Mouse (Mus musculus) stomach, postnatal 0 days (tissue): ENCODE measurements around the gene Tm9sf3. TPM values are rescaled to one million over a fixed set of nuclear protein-coding genes. Genes with fewer than 3 reads are reported as not detected.

Experiments
- ATAC-seq: fragments of 200-750 bp; cut with Nextera tagmentation; 2 replicates; pipeline ENCODE4 v1.8.0; 2017; ENCODE audit not compliant: low FRiP score, low TSS enrichment
- DNase-seq: peaks from one replicate; pipeline ENCODE4 v3.0.0-alpha.2; 2016; ENCODE audit warnings: low spot score
- H3K27ac ChIP-seq: fragments of 300-500 bp; sonication (generic); replicated peaks from 2 replicates; pipeline ENCODE4 v1.5.1; 2014; ENCODE audit warnings: mild to moderate bottlenecking, control low read depth
- H3K27me3 ChIP-seq: fragments of 300-500 bp; sonication (generic); 2 replicates; pipeline ENCODE4 v1.6.1; 2014; ENCODE audit warnings: low read length; ENCODE audit not compliant: control insufficient read depth, insufficient read depth
- H3K36me3 ChIP-seq: fragments of 300-500 bp; sonication (generic); 2 replicates; pipeline ENCODE4 v1.6.1; 2014; ENCODE audit warnings: low read length, mixed read lengths; ENCODE audit not compliant: control insufficient read depth, insufficient read depth
- H3K4me1 ChIP-seq: fragments of 300-500 bp; sonication (generic); replicated peaks from 2 replicates; pipeline ENCODE4 v1.6.1; 2014; ENCODE audit warnings: antibody characterized with exemption; ENCODE audit not compliant: control insufficient read depth, insufficient read depth
- H3K4me2 ChIP-seq: fragments of 300-500 bp; sonication (generic); replicated peaks from 2 replicates; pipeline ENCODE4 v1.6.1; 2014; ENCODE audit warnings: low read depth, mild to moderate bottlenecking, control low read depth, moderate library complexity
- H3K4me3 ChIP-seq: fragments of 300-500 bp; sonication (generic); 2 replicates; pipeline ENCODE4 v1.5.1; 2014; ENCODE audit warnings: low read depth, low read length, control low read depth
- H3K9ac ChIP-seq: fragments of 300-500 bp; sonication (generic); 2 replicates; pipeline ENCODE4 v1.6.1; 2014; ENCODE audit warnings: mild to moderate bottlenecking, low read length, control low read depth, mixed read lengths
- H3K9me3 ChIP-seq: fragments of 300-500 bp; sonication (generic); 2 replicates; pipeline ENCODE4 v1.6.1; 2016; ENCODE audit warnings: low read length; ENCODE audit not compliant: control insufficient read depth
- CTCF ChIP-seq: IDR thresholded peaks from 2 replicates; pipeline ENCODE4 v1.5.1; 2016; ENCODE audit warnings: antibody characterized with exemption, low read depth, mild to moderate bottlenecking, moderate library complexity
- EP300 ChIP-seq: optimal IDR thresholded peaks from 2 replicates; pipeline ENCODE3; 2016; ENCODE audit warnings: antibody characterized with exemption
- WGBS: fragments of 180-500 bp; shearing (Covaris S2); extraction: QIAGEN DNeasy Blood & Tissue Kit; methylation state at CpG from one replicate; pipeline ENCODE4 v1.1.7; 2014; 5-methylcytosine and 5-hydroxymethylcytosine counted together
- polyA plus RNA-seq: library from polyadenylated mRNA; unstranded; fragments of >200 nt; fragmentation: Nextera tagmentation; extraction: Ambion mirVana; gene quantifications from 2 replicates; pipeline ENCODE4 v1.2.1, GENCODE M21; 2015

Gene Tm9sf3
- polyA plus RNA-seq, 1 experiment from 2014 or later = 138 TPM

- no peak overlapping the region for H3K9ac ChIP-seq
- no peak overlapping the region for H3K4me2 ChIP-seq
- no peaks in the 10 kb centered on the region for H3K36me3 ChIP-seq
- ATAC-seq (no peak), DNase-seq (no peak)
- no peaks in the 10 kb centered on the region for H3K9me3 ChIP-seq
- TF ChIP-seq CTCF = no peak
- no peak for TF ChIP-seq EP300
- WGBS = 73% methylated on average over 6 of the region's 6 CpGs
- H3K27me3 ChIP-seq = no peaks in the 10 kb centered on the region
- no peak overlapping the region for H3K27ac ChIP-seq
- no peak overlapping the region for H3K4me3 ChIP-seq
- H3K4me1 ChIP-seq = no peaks in the 10 kb centered on the region
Observed at GRCm38 (mm10) chr19:41259256-41259655, 4.5 kb downstream of the Tm9sf3 start.

GRCm38 (mm10) chr19:41258707-41259106 lies 5.1 kb downstream of the Tm9sf3 start:
- Histone ChIP-seq H3K27ac (no peak overlapping the region), H3K4me3 (no peak overlapping the region), H3K36me3 (no peaks in the 10 kb centered on the region), H3K9me3 (no peaks in the 10 kb centered on the region), H3K27me3 (no peaks in the 10 kb centered on the region), H3K4me1 (no peaks in the 10 kb centered on the region), H3K9ac (no peak overlapping the region), H3K4me2 (no peak overlapping the region)
- TF ChIP-seq CTCF (peak; percentile 67), EP300 (no peak)
- 40% methylated on average over 2 of the region's 2 CpGs for WGBS
- DNase-seq (peak; percentile 51), ATAC-seq (no peak)

GRCm38 (mm10) chr19:41254584-41254983 lies 9.2 kb downstream of the Tm9sf3 start:
- DNase-seq (no peak), ATAC-seq (no peak)
- H3K4me3 ChIP-seq = no peak overlapping the region
- H3K36me3 ChIP-seq = peaks cover 3% of the 10 kb centered on the region; the same call in 1 of the 2 replicates
- H3K9me3 ChIP-seq = no peaks in the 10 kb centered on the region
- TF ChIP-seq CTCF = no peak
- no peak for TF ChIP-seq EP300
- no peak overlapping the region for H3K27ac ChIP-seq
- 53% methylated on average over 5 of the region's 5 CpGs for WGBS
- H3K27me3 ChIP-seq = no peaks in the 10 kb centered on the region
- H3K4me1 ChIP-seq = no peaks in the 10 kb centered on the region
- H3K4me2 ChIP-seq = no peak overlapping the region
- no peak overlapping the region for H3K9ac ChIP-seq

GRCm38 (mm10) chr19:41248968-41249367 lies 14.8 kb downstream of the Tm9sf3 start:
- Histone ChIP-seq H3K9me3 (no peaks in the 10 kb centered on the region), H3K27me3 (no peaks in the 10 kb centered on the region), H3K9ac (no peak overlapping the region), H3K4me1 (no peaks in the 10 kb centered on the region), H3K36me3 (peaks cover 9% of the 10 kb centered on the region), H3K27ac (no peak overlapping the region), H3K4me3 (no peak overlapping the region), H3K4me2 (no peak overlapping the region)
- no peak for TF ChIP-seq CTCF
- no peak for TF ChIP-seq EP300
- 36% methylated on average over 4 of the region's 4 CpGs for WGBS
- DNase-seq (no peak), ATAC-seq (0 out of 2 replicates have a peak, but pooled peaks have one; percentile 38)

- H3K4me1 ChIP-seq = no peaks in the 10 kb centered on the region
- DNase-seq (no peak), ATAC-seq (no peak)
- no peaks in the 10 kb centered on the region for H3K27me3 ChIP-seq
- no peaks in the 10 kb centered on the region for H3K9me3 ChIP-seq
- TF ChIP-seq EP300 (no peak), CTCF (no peak)
- H3K4me2 ChIP-seq = no peak overlapping the region
- WGBS = 93% methylated on average over 3 of the region's 3 CpGs
- no peak overlapping the region for H3K27ac ChIP-seq
- no peak overlapping the region for H3K9ac ChIP-seq
- H3K4me3 ChIP-seq = no peak overlapping the region
- peaks cover 9% of the 10 kb centered on the region for H3K36me3 ChIP-seq
Observed at GRCm38 (mm10) chr19:41248271-41248670, 15.5 kb downstream of the Tm9sf3 start.

GRCm38 (mm10) chr19:41246271-41246670 lies 17.5 kb downstream of the Tm9sf3 start:
- H3K4me3 ChIP-seq = no peak overlapping the region
- H3K27me3 ChIP-seq = no peaks in the 10 kb centered on the region
- H3K9me3 ChIP-seq = no peaks in the 10 kb centered on the region
- TF ChIP-seq EP300 (no peak), CTCF (no peak)
- no peak overlapping the region for H3K4me2 ChIP-seq
- WGBS = 77% methylated on average over 4 of the region's 4 CpGs
- H3K4me1 ChIP-seq = no peaks in the 10 kb centered on the region
- DNase-seq (no peak), ATAC-seq (no peak)
- peaks cover 10% of the 10 kb centered on the region for H3K36me3 ChIP-seq
- no peak overlapping the region for H3K27ac ChIP-seq
- no peak overlapping the region for H3K9ac ChIP-seq
